Mouse (Mus musculus) frontal cortex, adult 2 months (tissue): ENCODE data around the gene Ccl1. TPM values are rescaled to one million over a fixed set of nuclear protein-coding genes. Genes with fewer than 3 reads are reported as not detected.
A peak's percentile ranks its signal among the peaks of the same experiment; 100 is the strongest.

Experiments
- DNase-seq, 2 experiments: peaks; one replicate each; pipeline ENCODE4 v3.0.0; 2022; ENCODE audit warnings: low spot score in 1 of 2; ENCODE audit errors: extremely low spot score in 1 of 2
- polyA plus RNA-seq: library from polyadenylated mRNA; depleted of rRNA; stranded (reverse); fragments of >200 nt; gene quantifications from 2 replicates; pipeline ENCODE4 v1.2.3, GENCODE M21; 2012

Gene Ccl1
- polyA plus RNA-seq, 1 experiment, result not detected

- no peak for DNase-seq
Observed at GRCm38 (mm10) chr11:82214405-82214804, 91.1 kb downstream of the Ccl1 start.

GRCm38 (mm10) chr11:82206960-82207488, 98.5 kb downstream of the Ccl1 start:
- no peak for DNase-seq

GRCm38 (mm10) chr11:82205221-82205620, 100.3 kb downstream of the Ccl1 start:
- DNase-seq, result no peak

- no peak for DNase-seq
Observed at GRCm38 (mm10) chr11:82203706-82204105, 101.8 kb downstream of the Ccl1 start.

GRCm38 (mm10) chr11:82197774-82198173, 107.7 kb downstream of the Ccl1 start:
- no peak for DNase-seq

GRCm38 (mm10) chr11:82194980-82195379, 110.5 kb downstream of the Ccl1 start:
- DNase-seq, result no peak

GRCm38 (mm10) chr11:82193826-82194225, 111.7 kb downstream of the Ccl1 start:
- DNase-seq, result peak in 1 of 2 experiments; percentile 19

GRCm38 (mm10) chr11:82189782-82190563, 115.5 kb downstream of the Ccl1 start:
- DNase-seq, result no peak

- DNase-seq, result no peak
Observed at GRCm38 (mm10) chr11:82185684-82186083, 119.8 kb downstream of the Ccl1 start.

- no peak for DNase-seq
Observed at GRCm38 (mm10) chr11:82183281-82183935, 122.1 kb downstream of the Ccl1 start.

- DNase-seq, result no peak
Observed at GRCm38 (mm10) chr11:82182401-82182800, 123.1 kb downstream of the Ccl1 start.

GRCm38 (mm10) chr11:82181331-82181730, 124.2 kb downstream of the Ccl1 start:
- no peak for DNase-seq

GRCm38 (mm10) chr11:82178161-82178560, 127.3 kb downstream of the Ccl1 start:
- DNase-seq, result no peak

- DNase-seq, result peak in 1 of 2 experiments; percentile 81
Observed at GRCm38 (mm10) chr11:82177711-82178110, 127.8 kb downstream of the Ccl1 start.

GRCm38 (mm10) chr11:82174794-82175193, 130.7 kb downstream of the Ccl1 start:
- peak; percentile 41 to 76 for DNase-seq

- no peak for DNase-seq
Observed at GRCm38 (mm10) chr11:82173491-82173890, 132.0 kb downstream of the Ccl1 start.

GRCm38 (mm10) chr11:82171316-82172071, 134.0 kb downstream of the Ccl1 start:
- DNase-seq, result no peak

- DNase-seq, result no peak
Observed at GRCm38 (mm10) chr11:82169456-82169855, 136.0 kb downstream of the Ccl1 start.

- DNase-seq, result no peak
Observed at GRCm38 (mm10) chr11:82168308-82168707, 137.2 kb downstream of the Ccl1 start.

- DNase-seq, result no peak
Observed at GRCm38 (mm10) chr11:82163285-82163684, 142.2 kb downstream of the Ccl1 start.

- DNase-seq, result no peak
Observed at GRCm38 (mm10) chr11:82159126-82159525, 146.4 kb downstream of the Ccl1 start.
